Mouse (Mus musculus): ENCODE results near the gene Dhx34. TPM values are rescaled to one million over a fixed set of nuclear protein-coding genes. Genes with fewer than 3 reads are reported as not detected.

Dhx34 gene
- polyA plus RNA-seq (2015; fragmentation: Nextera tagmentation; extraction: Ambion mirVana): 6.5 and 8.6 TPM in 2 replicates

DNA sequence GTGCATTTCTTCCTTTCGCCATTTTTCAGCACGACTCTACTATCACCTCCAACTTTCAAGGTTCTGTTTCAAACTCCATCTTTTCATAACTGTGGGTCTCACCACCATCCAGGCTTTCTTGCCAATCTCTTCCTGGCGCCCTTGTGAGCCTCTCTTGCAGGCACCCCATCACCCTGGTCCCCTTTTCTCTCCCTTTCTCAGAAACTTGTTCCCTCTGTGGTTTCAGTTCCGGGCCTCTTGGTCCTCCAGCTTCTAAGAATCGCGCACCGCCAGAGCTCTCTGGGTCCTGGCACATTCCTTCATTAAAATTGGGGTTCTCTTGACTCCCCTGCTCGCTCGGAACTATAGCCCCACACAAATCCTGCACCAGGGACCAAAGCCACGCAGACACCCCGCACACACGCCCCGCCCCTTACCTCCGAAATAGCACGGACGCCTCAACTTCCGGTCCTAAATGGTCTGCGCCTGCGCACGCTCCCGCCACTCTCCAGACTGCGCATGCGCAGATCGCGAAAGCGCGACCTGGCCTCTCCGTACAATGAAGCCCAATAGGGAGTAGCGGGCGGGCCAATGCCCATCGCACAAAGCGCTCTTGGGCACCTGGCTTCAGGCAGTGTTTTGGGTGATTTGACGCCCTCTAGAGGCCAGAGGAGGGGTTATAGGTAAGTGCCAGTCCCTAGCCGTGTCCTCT lies at the start of gene Dhx34:
Dhx34 (minus strand) TSS at position 456 of the 691 bp plus-strand sequence.

GRCm38 (mm10) chr7:16259110-16259590 lies 37.3 kb upstream of the Dhx34 start, which contains the start of gene C5ar1:
TSS of gene C5ar1 (minus strand) at chr7:16259540.

GRCm38 (mm10) chr7:16244067-16244466 lies 22.2 kb upstream of the Dhx34 start, which contains the start of gene C5ar2:
TSS of gene C5ar2 (minus strand) at chr7:16244154.

GRCm38 (mm10) chr7:16174597-16175541 lies 47.0 kb downstream of the Dhx34 start, which contains the start of gene Meis3:
TSS of gene Meis3 (plus strand) at chr7:16175090.

Other genes with a start within 250 kb of the Dhx34 start
- 3.5 TPM in 2 replicates for gene Bicra, start 174.1 kb downstream of the Dhx34 start, polyA plus RNA-seq (2015; fragmentation: Nextera tagmentation; extraction: Ambion mirVana)
- 0.05 TPM in 1 of 2 replicates, not detected in the other for gene Zfp541, start 160.2 kb downstream of the Dhx34 start, polyA plus RNA-seq (2015; fragmentation: Nextera tagmentation; extraction: Ambion mirVana)
- 167 and 170 TPM in 2 replicates for gene Napa, start 123.6 kb downstream of the Dhx34 start, polyA plus RNA-seq (2015; fragmentation: Nextera tagmentation; extraction: Ambion mirVana)
- gene Kptn, start 102.1 kb downstream of the Dhx34 start, polyA plus RNA-seq (2015; fragmentation: Nextera tagmentation; extraction: Ambion mirVana): 21.2 and 23.3 TPM in 2 replicates
- 0.21 and 0.25 TPM in 2 replicates for gene Slc8a2, start 92.2 kb downstream of the Dhx34 start, polyA plus RNA-seq (2015; fragmentation: Nextera tagmentation; extraction: Ambion mirVana)
- gene Meis3, start 46.9 kb downstream of the Dhx34 start, polyA plus RNA-seq (2015; fragmentation: Nextera tagmentation; extraction: Ambion mirVana): 21.0 and 23.5 TPM in 2 replicates
- 0.46 and 0.77 TPM in 2 replicates for gene C5ar2, start 22.1 kb upstream of the Dhx34 start, polyA plus RNA-seq (2015; fragmentation: Nextera tagmentation; extraction: Ambion mirVana)
- gene C5ar1, start 37.5 kb upstream of the Dhx34 start, polyA plus RNA-seq (2015; fragmentation: Nextera tagmentation; extraction: Ambion mirVana): 14.5 and 29.6 TPM in 2 replicates
- gene Inafm1, start 51.6 kb upstream of the Dhx34 start, polyA plus RNA-seq (2015; fragmentation: Nextera tagmentation; extraction: Ambion mirVana): 14.6 and 17.1 TPM in 2 replicates
- gene Ccdc9, start 64.8 kb upstream of the Dhx34 start, polyA plus RNA-seq (2015; fragmentation: Nextera tagmentation; extraction: Ambion mirVana): 8.4 and 9.7 TPM in 2 replicates
- 3.0 and 3.7 TPM in 2 replicates for gene Bbc3, start 86.4 kb upstream of the Dhx34 start, polyA plus RNA-seq (2015; fragmentation: Nextera tagmentation; extraction: Ambion mirVana)
- 145 and 166 TPM in 2 replicates for gene Sae1, start 165.8 kb upstream of the Dhx34 start, polyA plus RNA-seq (2015; fragmentation: Nextera tagmentation; extraction: Ambion mirVana)
- gene Zc3h4, start 178.9 kb upstream of the Dhx34 start, polyA plus RNA-seq (2015; fragmentation: Nextera tagmentation; extraction: Ambion mirVana): 6.7 and 7.0 TPM in 2 replicates
- 76.6 and 78.8 TPM in 2 replicates for gene Tmem160, start 230.7 kb upstream of the Dhx34 start, polyA plus RNA-seq (2015; fragmentation: Nextera tagmentation; extraction: Ambion mirVana)

Measured in urinary bladder, postnatal 0 days (tissue).